In genomic region chr19:44554861-44555590, GRCm38 (mm10) we compare ENCODE assay signal across 8 mouse cellular contexts. TPM values are rescaled to one million over a fixed set of nuclear protein-coding genes. Genes with fewer than 3 reads are reported as not detected.
DNase-seq lines count a peak whose midpoint lies in the region; ATAC-seq and TF ChIP-seq lines count a peak whose summit lies in the region.

TSS of gene Ndufb8 (minus strand) at chr19:44555440.

- H3K4me1 ChIP-seq in forebrain, embryonic 10.5 days: peaks cover 16% of the 10 kb centered on the region
- H3K4me1 ChIP-seq in heart, embryonic 15.5 days (replicated peaks): peaks cover 12% of the 10 kb centered on the region
- H3K4me1 ChIP-seq in liver, embryonic 14.5 days (replicated peaks; ENCODE audit: control insufficient read depth in 2 of 2, insufficient read depth in 2 of 2, low read length in 1 of 2): peaks cover 2 to 5% of the 10 kb centered on the region in 2 experiments; a peak in 3 of 4 replicates
- H3K4me1 ChIP-seq in neural tube, embryonic 11.5 days (ENCODE audit: control insufficient read depth, insufficient read depth, low read length): peaks cover 4% of the 10 kb centered on the region; the same call in 1 of the 2 replicates
- H3K4me1 ChIP-seq in stomach, postnatal 0 days (replicated peaks; ENCODE audit: control insufficient read depth, insufficient read depth): 0 out of 2 replicates have a peak, but pooled peaks cover 2% of the 10 kb centered on the region

- no peak for TF ChIP-seq CTCF in liver, embryonic 14.5 days (IDR thresholded peaks at IDR 0.05; ENCODE audit: low read depth)
- TF ChIP-seq CTCF in stomach, postnatal 0 days (IDR thresholded peaks at IDR 0.05; ENCODE audit: low read depth): no peak

- H3K4me2 ChIP-seq in heart, embryonic 15.5 days: peak within 1 kb of the TSS; percentile 81
- H3K4me2 ChIP-seq in liver, embryonic 14.5 days (ENCODE audit: low read depth): peak within 1 kb of the TSS; percentile 86
- peak within 1 kb of the TSS; percentile 80 for H3K4me2 ChIP-seq in neural tube, embryonic 11.5 days (ENCODE audit: low read depth)
- H3K4me2 ChIP-seq in stomach, postnatal 0 days (replicated peaks; ENCODE audit: low read depth): peak within 1 kb of the TSS; percentile 84

- peak within 1 kb of the TSS; percentile 95 for H3K27ac ChIP-seq in forebrain, embryonic 10.5 days
- H3K27ac ChIP-seq in heart, embryonic 15.5 days: peak within 1 kb of the TSS; percentile 80
- H3K27ac ChIP-seq in liver, embryonic 14.5 days: peak within 1 kb of the TSS; percentile 34
- H3K27ac ChIP-seq in neural tube, embryonic 11.5 days (ENCODE audit: low read depth, low read length): peak within 1 kb of the TSS; percentile 17; the same call in 1 of the 2 replicates
- H3K27ac ChIP-seq in stomach, postnatal 0 days (replicated peaks): peak within 1 kb of the TSS; percentile 71

- peak within 1 kb of the TSS; percentile 94 for H3K4me3 ChIP-seq in forebrain, embryonic 10.5 days
- H3K4me3 ChIP-seq in heart, embryonic 15.5 days: peak within 1 kb of the TSS; percentile 73
- H3K4me3 ChIP-seq in liver, embryonic 14.5 days (ENCODE audit: insufficient read depth in 1 of 2, low read depth in 2 of 2, low read length in 2 of 2): peak within 1 kb of the TSS; percentile 77 to 88
- peak within 1 kb of the TSS; percentile 87 for H3K4me3 ChIP-seq in neural tube, embryonic 11.5 days (ENCODE audit: low read depth, low read length)
- H3K4me3 ChIP-seq in stomach, postnatal 0 days (ENCODE audit: low read depth, low read length): peak within 1 kb of the TSS; percentile 87

- H3K36me3 ChIP-seq in forebrain, embryonic 10.5 days (replicated peaks): peaks cover 36% of the 10 kb centered on the region
- H3K36me3 ChIP-seq in heart, embryonic 15.5 days: peaks cover 36% of the 10 kb centered on the region
- peaks cover 23% of the 10 kb centered on the region for H3K36me3 ChIP-seq in liver, embryonic 14.5 days (replicated peaks; ENCODE audit: control insufficient read depth, insufficient read depth, low read depth)
- H3K36me3 ChIP-seq in neural tube, embryonic 11.5 days (ENCODE audit: control insufficient read depth, insufficient read depth, low read length): peaks cover 8% of the 10 kb centered on the region; the same call in 1 of the 2 replicates
- H3K36me3 ChIP-seq in stomach, postnatal 0 days (ENCODE audit: control insufficient read depth, insufficient read depth, low read length): peaks cover 14% of the 10 kb centered on the region

- DNase-seq in c-Kit-negative CD71-positive TER-119-positive erythroid progenitor cells, embryonic 14.5 days (ENCODE audit: low read depth, low spot score): peak; percentile 83
- DNase-seq in forebrain, embryonic 10.5 days (ENCODE audit: extremely low spot score, low spot score): peak; percentile 97
- DNase-seq in kidney, postnatal 25 days: peak; percentile 97
- peak; percentile 85 to 86 (median 86) for DNase-seq in liver, embryonic 14.5 days (ENCODE audit: low read depth in 3 of 3, low spot score in 3 of 3)
- DNase-seq in neural tube, embryonic 11.5 days (ENCODE audit: low spot score): peak; percentile 95
- peak; percentile 95 for DNase-seq in stomach, postnatal 0 days (ENCODE audit: low spot score)

- peaks cover 13% of the 10 kb centered on the region for H3K27me3 ChIP-seq in forebrain, embryonic 10.5 days (ENCODE audit: poor library complexity, severe bottlenecking)
- H3K27me3 ChIP-seq in heart, embryonic 15.5 days: 0 out of 2 replicates have a peak, but pooled peaks cover 4% of the 10 kb centered on the region
- no peaks in the 10 kb centered on the region for H3K27me3 ChIP-seq in liver, embryonic 14.5 days (ENCODE audit: control insufficient read depth, insufficient read depth, low read length)
- no peaks in the 10 kb centered on the region for H3K27me3 ChIP-seq in neural tube, embryonic 11.5 days (ENCODE audit: control insufficient read depth, insufficient read depth, low read length)
- H3K27me3 ChIP-seq in stomach, postnatal 0 days (ENCODE audit: control insufficient read depth, insufficient read depth, low read length): no peaks in the 10 kb centered on the region

- under 1% methylated on average over 50 of the region's 50 CpGs for WGBS in forebrain, embryonic 10.5 days
- under 1% methylated on average over 50 of the region's 50 CpGs for WGBS in heart, embryonic 15.5 days
- WGBS in liver, embryonic 14.5 days (ENCODE audit: insufficient replicate concordance): under 1% methylated on average over 50 of the region's 50 CpGs
- under 1% methylated on average over 50 of the region's 50 CpGs for WGBS in neural tube, embryonic 11.5 days
- WGBS in stomach, postnatal 0 days: under 1% methylated on average over 50 of the region's 50 CpGs

- peak; percentile 92 for ATAC-seq in CD4-positive, CD25-positive, alpha-beta regulatory T cell, adult 4 months
- ATAC-seq in heart, embryonic 15.5 days (replicated peaks; ENCODE audit: insufficient number of reproducible peaks, insufficient read depth, low FRiP score, low read depth): peak; percentile 86
- ATAC-seq in liver, embryonic 14.5 days (ENCODE audit: insufficient read depth): peak; percentile 90
- ATAC-seq in neural tube, embryonic 11.5 days (ENCODE audit: insufficient read depth, low FRiP score, low TSS enrichment): peak; percentile 83
- ATAC-seq in stomach, postnatal 0 days (ENCODE audit: low FRiP score, low TSS enrichment): peak; percentile 90

- no peak for TF ChIP-seq EP300 in liver, embryonic 14.5 days (IDR thresholded peaks at IDR 0.05; ENCODE audit: low read depth)
- no peak for TF ChIP-seq EP300 in stomach, postnatal 0 days (optimal IDR thresholded peaks at IDR 0.05)

- H3K9ac ChIP-seq in heart, embryonic 15.5 days: peak within 1 kb of the TSS; percentile 82
- H3K9ac ChIP-seq in liver, embryonic 14.5 days (replicated peaks): peak within 1 kb of the TSS; percentile 85
- H3K9ac ChIP-seq in neural tube, embryonic 11.5 days (ENCODE audit: low read length): peak within 1 kb of the TSS; percentile 89
- H3K9ac ChIP-seq in stomach, postnatal 0 days (ENCODE audit: low read length): peak within 1 kb of the TSS; percentile 94

- H3K9me3 ChIP-seq in forebrain, embryonic 10.5 days: no peaks in the 10 kb centered on the region
- H3K9me3 ChIP-seq in heart, embryonic 15.5 days (replicated peaks): no peaks in the 10 kb centered on the region
- no peaks in the 10 kb centered on the region for H3K9me3 ChIP-seq in liver, embryonic 14.5 days (ENCODE audit: control insufficient read depth, low read length)
- no peaks in the 10 kb centered on the region for H3K9me3 ChIP-seq in neural tube, embryonic 11.5 days (ENCODE audit: control insufficient read depth, low read length)
- H3K9me3 ChIP-seq in stomach, postnatal 0 days (ENCODE audit: control insufficient read depth, low read length): no peaks in the 10 kb centered on the region

RNA-seq across cellular contexts. Expression of gene Ndufb8, which starts in this region (rescaled TPM):
- polyA plus RNA-seq in CD4-positive, CD25-positive, alpha-beta regulatory T cell, adult 4 months (2017; shearing (Covaris generic)): 100 to 1,000 TPM; 240 to 266 TPM
- polyA plus RNA-seq in forebrain, embryonic 10.5 days (2016; fragmentation: Nextera tagmentation; extraction: Ambion mirVana): 595 and 612 TPM in 2 replicates
- 947 and 1,069 TPM in 2 replicates for polyA plus RNA-seq in heart, embryonic 15.5 days (2015; fragmentation: Nextera tagmentation; extraction: Ambion mirVana)
- polyA plus RNA-seq in liver, embryonic 14.5 days (2012; rRNA removed): 209 and 212 TPM in 2 replicates
- 347 and 349 TPM in 2 replicates for polyA plus RNA-seq in liver, embryonic 14.5 days (2014; fragmentation: Nextera tagmentation; extraction: Ambion mirVana)
- 525 and 556 TPM in 2 replicates for polyA plus RNA-seq in neural tube, embryonic 11.5 days (2014; fragmentation: Nextera tagmentation; extraction: Ambion mirVana)
- polyA plus RNA-seq in stomach, postnatal 0 days (2015; fragmentation: Nextera tagmentation; extraction: Ambion mirVana): 584 and 594 TPM in 2 replicates

Comparison
In these comparisons a context has a peak if more than half of its experiments do, and no peak if none do; other contexts are left out.
1. Peak in every context shown above with its lines: DNase-seq, ATAC-seq, H3K4me3 ChIP-seq and H3K27ac ChIP-seq.
2. H3K27ac ChIP-seq: peak in every context shown above with its lines; median percentile 95 in forebrain, embryonic 10.5 days; 80 in heart, embryonic 15.5 days; 71 in stomach, postnatal 0 days; 34 in liver, embryonic 14.5 days; 17 in neural tube, embryonic 11.5 days.